Mouse (Mus musculus): ENCODE results near the gene Cpeb2. TPM values are rescaled to one million over a fixed set of nuclear protein-coding genes. Genes with fewer than 3 reads are reported as not detected.

The Cpeb2 gene
- total and polyA plus RNA-seq, 3 experiments: 6.5 to 28.2 (median 18.8) TPM

DNA sequence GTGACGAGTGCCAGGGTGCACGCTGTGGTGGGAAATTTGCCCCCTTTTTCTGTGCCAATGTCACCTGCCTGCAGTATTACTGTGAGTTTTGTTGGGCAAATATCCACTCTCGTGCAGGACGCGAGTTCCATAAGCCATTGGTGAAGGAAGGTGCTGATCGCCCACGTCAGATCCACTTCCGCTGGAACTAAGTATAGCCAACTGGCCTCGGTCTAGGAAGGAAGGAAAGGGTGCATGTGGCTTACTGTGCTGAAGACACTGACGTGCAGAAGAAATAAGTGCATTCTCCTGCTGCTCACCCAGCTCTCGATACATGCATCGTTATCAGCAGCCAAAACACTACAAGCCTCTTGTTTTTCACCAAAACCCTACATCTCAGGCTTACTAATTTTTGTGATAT is 52.8 kb downstream of the Cpeb2 start:
- no peak overlapping the region for H3K9ac ChIP-seq (ENCODE audit: low read depth, low read length)
- intact Hi-C loops (cut with DNase I): no loop called here
- no peak overlapping the region for H3K27ac ChIP-seq
- H3K79me2 ChIP-seq (replicated peaks; ENCODE audit: control insufficient read depth, insufficient read depth, low read length): no peaks in the 10 kb centered on the region
- no peak for DNase-seq
- H3K4me1 ChIP-seq (ENCODE audit: control insufficient read depth, insufficient read depth, low read length): no peaks in the 10 kb centered on the region
- H3K4me3 ChIP-seq: no peak overlapping the region
- no peaks in the 10 kb centered on the region for H3K27me3 ChIP-seq (ENCODE audit: control insufficient read depth, insufficient read depth, low read length)
- no peak for TF ChIP-seq EP300 (IDR thresholded peaks at IDR 0.05; ENCODE audit: insufficient read depth, low read depth, low read length)
- TF ChIP-seq CTCF (IDR thresholded peaks at IDR 0.05): no peak
- no peak for TF ChIP-seq POLR2A (IDR thresholded peaks at IDR 0.05; ENCODE audit: insufficient read depth, low read depth, low read length)
- 76% methylated on average over 12 of the region's 12 CpGs for WGBS
- peaks cover 9% of the 10 kb centered on the region for H3K36me3 ChIP-seq (ENCODE audit: control insufficient read depth, insufficient read depth, low read length)

GRCm38 (mm10) chr5:43289752-43290446 is 56.9 kb downstream of the Cpeb2 start:
- Histone ChIP-seq H3K4me1 (ENCODE audit: control insufficient read depth, insufficient read depth, low read length) (no peaks in the 10 kb centered on the region), H3K4me3 (no peak overlapping the region), H3K27ac (no peak overlapping the region), H3K9ac (ENCODE audit: low read depth, low read length) (no peak overlapping the region), H3K79me2 (replicated peaks; ENCODE audit: control insufficient read depth, insufficient read depth, low read length) (no peaks in the 10 kb centered on the region), H3K27me3 (ENCODE audit: control insufficient read depth, insufficient read depth, low read length) (no peaks in the 10 kb centered on the region), H3K36me3 (ENCODE audit: control insufficient read depth, insufficient read depth, low read length) (peaks cover 3% of the 10 kb centered on the region)
- no peak for DNase-seq
- intact Hi-C loops (cut with DNase I): no loop called here
- WGBS: 85% methylated on average over 8 of the region's 8 CpGs
- TF ChIP-seq POLR2A (IDR thresholded peaks at IDR 0.05; ENCODE audit: insufficient read depth, low read depth, low read length): no peak
- no peak for TF ChIP-seq CTCF (IDR thresholded peaks at IDR 0.05)
- TF ChIP-seq EP300 (IDR thresholded peaks at IDR 0.05; ENCODE audit: insufficient read depth, low read depth, low read length): no peak

- no peak for TF ChIP-seq CTCF (IDR thresholded peaks at IDR 0.05)
- TF ChIP-seq EP300 (IDR thresholded peaks at IDR 0.05; ENCODE audit: insufficient read depth, low read depth, low read length): no peak
- no peak for TF ChIP-seq POLR2A (IDR thresholded peaks at IDR 0.05; ENCODE audit: insufficient read depth, low read depth, low read length)
- H3K27ac ChIP-seq: no peak overlapping the region
- no peak overlapping the region for H3K4me3 ChIP-seq
- WGBS: 80% methylated on average over 4 of the region's 4 CpGs
- peaks cover 3% of the 10 kb centered on the region for H3K36me3 ChIP-seq (ENCODE audit: control insufficient read depth, insufficient read depth, low read length)
- no peak overlapping the region for H3K9ac ChIP-seq (ENCODE audit: low read depth, low read length)
- intact Hi-C loops (cut with DNase I): no loop called here
- no peak for DNase-seq
- H3K27me3 ChIP-seq (ENCODE audit: control insufficient read depth, insufficient read depth, low read length): no peaks in the 10 kb centered on the region
- H3K4me1 ChIP-seq (ENCODE audit: control insufficient read depth, insufficient read depth, low read length): no peaks in the 10 kb centered on the region
- no peaks in the 10 kb centered on the region for H3K79me2 ChIP-seq (replicated peaks; ENCODE audit: control insufficient read depth, insufficient read depth, low read length)
Measured at GRCm38 (mm10) chr5:43293136-43293535, 60.2 kb downstream of the Cpeb2 start.

GRCm38 (mm10) chr5:43297459-43297858 is 64.5 kb downstream of the Cpeb2 start:
- Histone ChIP-seq H3K4me1 (ENCODE audit: control insufficient read depth, insufficient read depth, low read length) (no peaks in the 10 kb centered on the region), H3K79me2 (replicated peaks; ENCODE audit: control insufficient read depth, insufficient read depth, low read length) (no peaks in the 10 kb centered on the region), H3K4me3 (no peak overlapping the region), H3K27ac (no peak overlapping the region; the same call in 1 of the 2 replicates), H3K27me3 (ENCODE audit: control insufficient read depth, insufficient read depth, low read length) (no peaks in the 10 kb centered on the region), H3K36me3 (ENCODE audit: control insufficient read depth, insufficient read depth, low read length) (peaks cover 3% of the 10 kb centered on the region), H3K9ac (ENCODE audit: low read depth, low read length) (no peak overlapping the region)
- WGBS: 22% methylated on average over 7 of the region's 7 CpGs
- intact Hi-C loops (cut with DNase I): loop anchor here (5.0 kb wide), 1 partner anchor 60 kb away; no protein-coding TSS in a partner anchor
- DNase-seq: peak in 1 of 2 experiments; percentile 33
- no peak for TF ChIP-seq CTCF (IDR thresholded peaks at IDR 0.05)

GRCm38 (mm10) chr5:43298975-43299374 is 66.0 kb downstream of the Cpeb2 start:
- WGBS: 66% methylated on average over 2 of the region's 2 CpGs
- DNase-seq: no peak
- no peaks in the 10 kb centered on the region for H3K79me2 ChIP-seq (replicated peaks; ENCODE audit: control insufficient read depth, insufficient read depth, low read length)
- H3K4me1 ChIP-seq (ENCODE audit: control insufficient read depth, insufficient read depth, low read length): no peaks in the 10 kb centered on the region
- intact Hi-C loops (cut with DNase I): loop anchor here (5.0 kb wide), 1 partner anchor 58 kb away; no protein-coding TSS in a partner anchor
- no peaks in the 10 kb centered on the region for H3K27me3 ChIP-seq (ENCODE audit: control insufficient read depth, insufficient read depth, low read length)
- TF ChIP-seq CTCF (IDR thresholded peaks at IDR 0.05) (no peak), EP300 (IDR thresholded peaks at IDR 0.05; ENCODE audit: insufficient read depth, low read depth, low read length) (no peak), POLR2A (IDR thresholded peaks at IDR 0.05; ENCODE audit: insufficient read depth, low read depth, low read length) (no peak)
- H3K36me3 ChIP-seq (ENCODE audit: control insufficient read depth, insufficient read depth, low read length): peaks cover 3% of the 10 kb centered on the region
- no peak overlapping the region for H3K4me3 ChIP-seq
- H3K9ac ChIP-seq (ENCODE audit: low read depth, low read length): no peak overlapping the region
- H3K27ac ChIP-seq: no peak overlapping the region

DNA sequence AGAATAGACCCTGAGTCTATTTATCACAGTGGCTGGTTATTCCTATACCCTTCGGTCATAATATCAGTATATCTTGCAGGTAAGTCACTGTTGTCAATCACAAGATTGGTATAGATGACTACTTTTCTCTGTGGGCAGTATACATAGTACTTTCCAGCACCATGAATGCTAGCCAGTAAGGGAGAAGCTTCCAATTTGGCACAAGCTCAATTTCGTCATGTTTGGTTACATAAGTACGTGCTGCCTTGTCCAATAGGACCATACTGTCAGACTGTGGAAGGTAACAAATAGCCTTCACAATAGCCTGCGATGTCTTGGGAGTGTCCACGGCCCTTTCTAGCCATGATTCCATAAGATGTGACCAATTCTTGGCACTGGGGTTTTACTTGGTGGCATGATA is 67.1 kb downstream of the Cpeb2 start:
- no peaks in the 10 kb centered on the region for H3K27me3 ChIP-seq (ENCODE audit: control insufficient read depth, insufficient read depth, low read length)
- H3K27ac ChIP-seq: no peak overlapping the region
- no peak for DNase-seq
- H3K9ac ChIP-seq (ENCODE audit: low read depth, low read length): no peak overlapping the region
- 86% methylated on average over 5 of the region's 5 CpGs for WGBS
- H3K79me2 ChIP-seq (replicated peaks; ENCODE audit: control insufficient read depth, insufficient read depth, low read length): no peaks in the 10 kb centered on the region
- peaks cover 3% of the 10 kb centered on the region for H3K36me3 ChIP-seq (ENCODE audit: control insufficient read depth, insufficient read depth, low read length)
- no peaks in the 10 kb centered on the region for H3K4me1 ChIP-seq (ENCODE audit: control insufficient read depth, insufficient read depth, low read length)
- no peak overlapping the region for H3K4me3 ChIP-seq
- intact Hi-C loops (cut with DNase I): no loop called here
- TF ChIP-seq POLR2A (IDR thresholded peaks at IDR 0.05; ENCODE audit: insufficient read depth, low read depth, low read length) (no peak), EP300 (IDR thresholded peaks at IDR 0.05; ENCODE audit: insufficient read depth, low read depth, low read length) (no peak), CTCF (IDR thresholded peaks at IDR 0.05) (no peak)

Data from heart, adult 2 months (tissue).